Mouse (Mus musculus): ENCODE results near the gene Tst. TPM values are rescaled to one million over a fixed set of nuclear protein-coding genes. Genes with fewer than 3 reads are reported as not detected.
A peak's percentile ranks its signal among the peaks of the same experiment; 100 is the strongest.

Gene Tst
- polyA plus RNA-seq, 1 experiment from 2014 or later, result 26.9 TPM

- H3K27ac ChIP-seq (replicated peaks), result peak overlapping the region; percentile 88; the same call in 1 of the 2 replicates
- peak overlapping the region; percentile 92 for H3K4me2 ChIP-seq
Measured at GRCm38 (mm10) chr15:78405098-78405497, 609 bp downstream of the Tst start.

GRCm38 (mm10) chr15:78403896-78404295 lies 1.8 kb downstream of the Tst start:
- Histone ChIP-seq H3K4me1 (replicated peaks) (peaks cover 52% of the 10 kb centered on the region), H3K27ac (replicated peaks) (peak overlapping the region; percentile 77)

More at GRCm38 (mm10) chr15:78405098-78405497, 609 bp downstream of the Tst start:
- H3K4me1 ChIP-seq (replicated peaks), result peaks cover 60% of the 10 kb centered on the region
- H3K27me3 ChIP-seq, result peaks cover 23% of the 10 kb centered on the region
- peak overlapping the region; percentile 75 for H3K9ac ChIP-seq
- H3K9me3 ChIP-seq, result no peaks in the 10 kb centered on the region
- peak; percentile 0; the same call in 1 of the 2 replicates for ATAC-seq (ENCODE audit: low FRiP score, low read depth)
- peak overlapping the region; percentile 74 for H3K4me3 ChIP-seq
- no peaks in the 10 kb centered on the region for H3K36me3 ChIP-seq
- 52% methylated on average over 11 of the region's 11 CpGs for WGBS

GRCm38 (mm10) chr15:78403301-78403741 lies 2.4 kb downstream of the Tst start:
- no peak overlapping the region for H3K4me3 ChIP-seq
- no peaks in the 10 kb centered on the region for H3K36me3 ChIP-seq
- peaks cover 52% of the 10 kb centered on the region for H3K4me1 ChIP-seq (replicated peaks)
- peak overlapping the region; percentile 77 for H3K27ac ChIP-seq (replicated peaks)
- ATAC-seq (ENCODE audit: low FRiP score, low read depth), result no peak
- no peaks in the 10 kb centered on the region for H3K9me3 ChIP-seq
- 37% methylated on average over 3 of the region's 3 CpGs for WGBS
- H3K27me3 ChIP-seq, result peaks cover 5% of the 10 kb centered on the region; the same call in 1 of the 2 replicates
- no peak overlapping the region for H3K9ac ChIP-seq
- H3K4me2 ChIP-seq, result peak overlapping the region; percentile 92

More at GRCm38 (mm10) chr15:78403896-78404295, 1.8 kb downstream of the Tst start:
- Histone ChIP-seq H3K9me3 (no peaks in the 10 kb centered on the region), H3K27me3 (peaks cover 11% of the 10 kb centered on the region), H3K4me3 (no peak overlapping the region), H3K9ac (no peak overlapping the region), H3K4me2 (peak overlapping the region; percentile 92), H3K36me3 (no peaks in the 10 kb centered on the region)
- WGBS, result 50% methylated on average over 1 of the region's 1 CpGs
- ATAC-seq (ENCODE audit: low FRiP score, low read depth), result no peak

- Histone ChIP-seq H3K9me3 (no peaks in the 10 kb centered on the region), H3K9ac (no peak overlapping the region), H3K27me3 (no peaks in the 10 kb centered on the region), H3K4me3 (no peak overlapping the region), H3K27ac (replicated peaks) (no peak overlapping the region), H3K4me2 (no peak overlapping the region), H3K4me1 (replicated peaks) (peaks cover 47% of the 10 kb centered on the region), H3K36me3 (no peaks in the 10 kb centered on the region)
- ATAC-seq (ENCODE audit: low FRiP score, low read depth), result no peak
- WGBS, result 68% methylated on average over 7 of the region's 7 CpGs
Measured at GRCm38 (mm10) chr15:78402423-78402822, 3.3 kb downstream of the Tst start.

- Histone ChIP-seq H3K4me2 (no peak overlapping the region; the same call in 1 of the 2 replicates), H3K36me3 (no peaks in the 10 kb centered on the region), H3K27me3 (no peaks in the 10 kb centered on the region), H3K9ac (no peak overlapping the region), H3K4me3 (no peak overlapping the region), H3K4me1 (replicated peaks) (peaks cover 42% of the 10 kb centered on the region), H3K9me3 (no peaks in the 10 kb centered on the region), H3K27ac (replicated peaks) (peak overlapping the region; percentile 60; the same call in 1 of the 2 replicates)
- no peak for ATAC-seq (ENCODE audit: low FRiP score, low read depth)
- WGBS, result 50% methylated on average over 4 of the region's 4 CpGs
Measured at GRCm38 (mm10) chr15:78401921-78402320, 3.8 kb downstream of the Tst start.

GRCm38 (mm10) chr15:78401345-78401744 lies 4.4 kb downstream of the Tst start:
- peak overlapping the region; percentile 60; the same call in 1 of the 2 replicates for H3K27ac ChIP-seq (replicated peaks)
- peaks cover 40% of the 10 kb centered on the region for H3K4me1 ChIP-seq (replicated peaks)
- no peak overlapping the region for H3K4me3 ChIP-seq
- no peaks in the 10 kb centered on the region for H3K9me3 ChIP-seq
- no peak for ATAC-seq (ENCODE audit: low FRiP score, low read depth)
- no peaks in the 10 kb centered on the region for H3K36me3 ChIP-seq
- no peak overlapping the region for H3K9ac ChIP-seq
- H3K4me2 ChIP-seq, result no peak overlapping the region
- no peaks in the 10 kb centered on the region for H3K27me3 ChIP-seq
- 64% methylated on average over 6 of the region's 6 CpGs for WGBS

- Histone ChIP-seq H3K27me3 (no peaks in the 10 kb centered on the region), H3K4me3 (no peak within 1 kb of the TSS), H3K9ac (no peak within 1 kb of the TSS), H3K9me3 (no peaks in the 10 kb centered on the region), H3K36me3 (no peaks in the 10 kb centered on the region), H3K27ac (replicated peaks) (no peak within 1 kb of the TSS), H3K4me2 (no peak within 1 kb of the TSS), H3K4me1 (replicated peaks) (no peaks in the 10 kb centered on the region)
- no peak; the same call in 1 of the 2 replicates for ATAC-seq (ENCODE audit: low FRiP score, low read depth)
- WGBS, result 89% methylated on average over 8 of the region's 8 CpGs
Measured at GRCm38 (mm10) chr15:78395478-78395962, 10.2 kb downstream of the Tst start, which contains the start of gene Tex33. TSS of gene Tex33 (minus strand) at chr15:78395912.

- WGBS, result 91% methylated on average over 3 of the region's 3 CpGs
- Histone ChIP-seq H3K9me3 (no peaks in the 10 kb centered on the region), H3K4me1 (replicated peaks) (no peaks in the 10 kb centered on the region), H3K9ac (no peak overlapping the region), H3K36me3 (no peaks in the 10 kb centered on the region), H3K4me2 (no peak overlapping the region), H3K4me3 (no peak overlapping the region), H3K27me3 (no peaks in the 10 kb centered on the region), H3K27ac (replicated peaks) (no peak overlapping the region)
- no peak for ATAC-seq (ENCODE audit: low FRiP score, low read depth)
Measured at GRCm38 (mm10) chr15:78390855-78391254, 14.9 kb downstream of the Tst start.

- H3K27ac ChIP-seq (replicated peaks), result peak overlapping the region; percentile 80; the same call in 1 of the 2 replicates
- peaks cover 4% of the 10 kb centered on the region; the same call in 1 of the 2 replicates for H3K4me1 ChIP-seq (replicated peaks)
- no peak for ATAC-seq (ENCODE audit: low FRiP score, low read depth)
- no peak overlapping the region for H3K4me3 ChIP-seq
- no peaks in the 10 kb centered on the region for H3K27me3 ChIP-seq
- H3K36me3 ChIP-seq, result no peaks in the 10 kb centered on the region
- H3K4me2 ChIP-seq, result no peak overlapping the region
- no peak overlapping the region for H3K9ac ChIP-seq
- H3K9me3 ChIP-seq, result no peaks in the 10 kb centered on the region
- 90% methylated on average over 1 of the region's 1 CpGs for WGBS
Measured at GRCm38 (mm10) chr15:78385564-78385963, 20.1 kb downstream of the Tst start.

- 59% methylated on average over 7 of the region's 7 CpGs for WGBS
- ATAC-seq (ENCODE audit: low FRiP score, low read depth), result peak; percentile 80
- H3K27me3 ChIP-seq, result no peaks in the 10 kb centered on the region
Measured at GRCm38 (mm10) chr15:78384220-78385116, 21.2 kb downstream of the Tst start.

GRCm38 (mm10) chr15:78383450-78384219 lies 22.1 kb downstream of the Tst start:
- Histone ChIP-seq H3K9ac (no peak overlapping the region), H3K4me2 (no peak overlapping the region), H3K36me3 (no peaks in the 10 kb centered on the region), H3K4me1 (replicated peaks) (peaks cover 4% of the 10 kb centered on the region; the same call in 1 of the 2 replicates), H3K9me3 (no peaks in the 10 kb centered on the region), H3K27me3 (no peaks in the 10 kb centered on the region), H3K4me3 (no peak overlapping the region), H3K27ac (replicated peaks) (peak overlapping the region; percentile 80)
- ATAC-seq (ENCODE audit: low FRiP score, low read depth), result peak; percentile 87
- 72% methylated on average over 11 of the region's 11 CpGs for WGBS

More at GRCm38 (mm10) chr15:78384220-78385116, 21.2 kb downstream of the Tst start:
- H3K9ac ChIP-seq, result no peak overlapping the region
- peaks cover 4% of the 10 kb centered on the region; the same call in 1 of the 2 replicates for H3K4me1 ChIP-seq (replicated peaks)
- H3K36me3 ChIP-seq, result no peaks in the 10 kb centered on the region
- H3K4me3 ChIP-seq, result no peak overlapping the region
- H3K27ac ChIP-seq (replicated peaks), result peak overlapping the region; percentile 80
- no peaks in the 10 kb centered on the region for H3K9me3 ChIP-seq
- H3K4me2 ChIP-seq, result no peak overlapping the region

Data from hindbrain, embryonic 15.5 days (tissue).